ENCODE assay signal across 15 mouse cellular contexts in the genomic region with DNA sequence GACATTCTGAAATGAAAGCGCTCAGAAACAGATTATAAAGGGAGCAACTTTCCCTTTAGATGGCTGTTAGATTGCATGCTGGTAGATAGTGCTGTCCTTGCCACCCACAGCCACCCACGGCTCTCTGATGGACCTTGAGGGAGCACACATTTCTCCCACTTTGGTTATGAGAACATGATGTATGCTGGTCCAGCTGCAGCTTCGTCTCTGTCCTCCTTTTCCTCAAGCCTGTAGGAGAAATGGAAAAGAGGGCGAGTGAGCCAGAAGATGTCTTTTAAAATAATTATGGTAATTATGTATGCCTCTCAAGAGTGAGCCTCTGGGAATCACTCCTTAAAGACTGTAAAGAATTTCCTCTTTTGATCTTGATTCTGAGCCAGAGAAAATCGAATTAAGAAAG. TPM values are rescaled to one million over a fixed set of nuclear protein-coding genes. Genes with fewer than 3 reads are reported as not detected.
A peak's percentile ranks its signal among the peaks of the same experiment; 100 is the strongest.
DNase-seq lines count a peak whose midpoint lies in the region; ATAC-seq and TF ChIP-seq lines count a peak whose summit lies in the region.
"Had no signal": no experiment of that assay in that cellular context is flagged by ENCODE, and none has a peak within 500 bp of the region (broad histone marks: within the 10 kb centered on the region; RNA-seq: fewer than 3 reads in every experiment).

No protein-coding gene starts in this region.

- no peak overlapping the region for H3K4me2 ChIP-seq in heart, postnatal 0 days (ENCODE audit: low read depth, low read length)
- H3K4me2 ChIP-seq in heart, embryonic 12.5 days: no peak overlapping the region
- H3K4me2 ChIP-seq in midbrain, embryonic 15.5 days: no peak overlapping the region
- no peak overlapping the region for H3K4me2 ChIP-seq in midbrain, embryonic 13.5 days (replicated peaks)
- H3K4me2 ChIP-seq: midbrain, embryonic 12.5 days had no signal

- no peak overlapping the region for H3K9ac ChIP-seq in heart, postnatal 0 days (replicated peaks; ENCODE audit: low read depth, low read length)
- H3K9ac ChIP-seq in heart, embryonic 12.5 days: no peak overlapping the region
- H3K9ac ChIP-seq in midbrain, embryonic 15.5 days: no peak overlapping the region
- no peak overlapping the region for H3K9ac ChIP-seq in midbrain, embryonic 13.5 days (replicated peaks)
- H3K9ac ChIP-seq: liver, postnatal 0 days; midbrain, embryonic 12.5 days had no signal

- no peaks in the 10 kb centered on the region for H3K9me3 ChIP-seq in heart, postnatal 0 days (replicated peaks; ENCODE audit: control insufficient read depth, low read length)
- no peaks in the 10 kb centered on the region for H3K9me3 ChIP-seq in heart, embryonic 12.5 days (replicated peaks)
- H3K9me3 ChIP-seq in midbrain, embryonic 15.5 days: no peaks in the 10 kb centered on the region
- no peaks in the 10 kb centered on the region for H3K9me3 ChIP-seq in midbrain, embryonic 13.5 days
- H3K9me3 ChIP-seq: heart, embryonic 10.5 days; limb, embryonic 10.5 days; midbrain, embryonic 12.5 days had no signal

- H3K4me3 ChIP-seq in heart, postnatal 0 days (ENCODE audit: low read depth, low read length): no peak overlapping the region
- no peak overlapping the region for H3K4me3 ChIP-seq in heart, embryonic 12.5 days
- H3K4me3 ChIP-seq in midbrain, embryonic 15.5 days: no peak overlapping the region
- no peak overlapping the region for H3K4me3 ChIP-seq in midbrain, embryonic 13.5 days (replicated peaks)
- H3K4me3 ChIP-seq: heart, embryonic 10.5 days; limb, embryonic 10.5 days; midbrain, embryonic 12.5 days had no signal

- 73% methylated on average over 5 of the region's 5 CpGs for WGBS in heart, postnatal 0 days
- 68% methylated on average over 5 of the region's 5 CpGs for WGBS in heart, embryonic 12.5 days
- 45% methylated on average over 5 of the region's 5 CpGs for WGBS in midbrain, embryonic 15.5 days
- WGBS in midbrain, embryonic 13.5 days: 46% methylated on average over 5 of the region's 5 CpGs

- no peak for TF ChIP-seq CTCF in heart, postnatal 0 days (IDR thresholded peaks at IDR 0.05; ENCODE audit: low read depth)

- peak overlapping the region; percentile 26; the same call in 1 of the 2 replicates for H3K27ac ChIP-seq in heart, postnatal 0 days (ENCODE audit: low read depth)
- H3K27ac ChIP-seq in heart, embryonic 12.5 days (ENCODE audit: poor library complexity, severe bottlenecking): no peak overlapping the region
- H3K27ac ChIP-seq in midbrain, embryonic 15.5 days: peak overlapping the region; percentile 61; the same call in 1 of the 2 replicates
- H3K27ac ChIP-seq in midbrain, embryonic 13.5 days: no peak overlapping the region
- H3K27ac ChIP-seq: limb, embryonic 10.5 days; midbrain, embryonic 12.5 days had no signal

- DNase-seq in heart, postnatal 0 days (ENCODE audit: low spot score): no peak
- DNase-seq in left cerebral cortex, adult 18-20 months (ENCODE audit: low spot score in 2 of 2): peak; percentile 74 to 87
- DNase-seq in adrenal gland, postnatal 25 days: no peak
- DNase-seq in lung, postnatal 4 days: no peak
- no peak for DNase-seq in adrenal gland, adult 18-20 months (ENCODE audit: low spot score in 2 of 2)
- DNase-seq: cerebellum, postnatal 10 days; kidney, adult 8-10 months; liver, postnatal 0 days; thymus, postnatal 4 days had no signal

- no peak for TF ChIP-seq EP300 in heart, postnatal 0 days (IDR thresholded peaks at IDR 0.05; ENCODE audit: low read depth)

- ATAC-seq in heart, postnatal 0 days (ENCODE audit: insufficient read depth, low read depth): no peak
- no peak for ATAC-seq in heart, embryonic 12.5 days (ENCODE audit: insufficient number of reproducible peaks, low FRiP score)
- ATAC-seq in midbrain, embryonic 15.5 days (replicated peaks): no peak; the same call in 1 of the 2 replicates
- no peak for ATAC-seq in midbrain, embryonic 13.5 days
- ATAC-seq: liver, postnatal 0 days had no signal

- H3K27me3 ChIP-seq in heart, postnatal 0 days (ENCODE audit: control insufficient read depth, insufficient read depth, low read length): no peaks in the 10 kb centered on the region
- H3K27me3 ChIP-seq in heart, embryonic 12.5 days (replicated peaks): no peaks in the 10 kb centered on the region
- no peaks in the 10 kb centered on the region for H3K27me3 ChIP-seq in midbrain, embryonic 15.5 days (replicated peaks)
- no peaks in the 10 kb centered on the region for H3K27me3 ChIP-seq in midbrain, embryonic 13.5 days
- H3K27me3 ChIP-seq: midbrain, embryonic 12.5 days had no signal

- H3K36me3 ChIP-seq in heart, postnatal 0 days (replicated peaks; ENCODE audit: control insufficient read depth, insufficient read depth, low read length): no peaks in the 10 kb centered on the region
- no peaks in the 10 kb centered on the region for H3K36me3 ChIP-seq in heart, embryonic 12.5 days
- no peaks in the 10 kb centered on the region for H3K36me3 ChIP-seq in midbrain, embryonic 15.5 days (replicated peaks)
- H3K36me3 ChIP-seq in midbrain, embryonic 13.5 days: no peaks in the 10 kb centered on the region
- H3K36me3 ChIP-seq: heart, embryonic 10.5 days; limb, embryonic 10.5 days; midbrain, embryonic 12.5 days had no signal

- H3K4me1 ChIP-seq in heart, postnatal 0 days (ENCODE audit: control insufficient read depth, insufficient read depth): peaks cover 27% of the 10 kb centered on the region
- peaks cover 42% of the 10 kb centered on the region for H3K4me1 ChIP-seq in heart, embryonic 12.5 days (replicated peaks)
- peaks cover 19% of the 10 kb centered on the region for H3K4me1 ChIP-seq in midbrain, embryonic 15.5 days
- peaks cover 14% of the 10 kb centered on the region for H3K4me1 ChIP-seq in midbrain, embryonic 13.5 days (replicated peaks)

RNA-seq across cellular contexts. Expression of gene Mrtfb, which starts 59.7 kb away (rescaled TPM):
- total RNA-seq in heart, postnatal 0 days (2014; rRNA removed; ENCODE audit: low replicate concordance): 11.9 and 17.2 TPM in 2 replicates
- 11.7 and 12.6 TPM in 2 replicates for polyA plus RNA-seq in heart, postnatal 0 days (2015; fragmentation: Nextera tagmentation; extraction: Ambion mirVana)
- polyA plus RNA-seq in heart, embryonic 12.5 days (2016; fragmentation: Nextera tagmentation; extraction: Ambion mirVana): 15.2 and 15.5 TPM in 2 replicates
- 11.9 and 14.0 TPM in 2 replicates for polyA plus RNA-seq in midbrain, embryonic 15.5 days (2015; fragmentation: Nextera tagmentation; extraction: Ambion mirVana)
- 10.0 and 12.6 TPM in 2 replicates for polyA plus RNA-seq in midbrain, embryonic 13.5 days (2015; fragmentation: Nextera tagmentation; extraction: Ambion mirVana)
- total RNA-seq in left cerebral cortex, adult 18-20 months (2021): 100 to 1,000 TPM; 179 to 188 TPM
- 36.9 and 49.1 TPM in 2 replicates for total RNA-seq in adrenal gland, postnatal 25 days (2021)
- total RNA-seq in adrenal gland, adult 18-20 months (2021): 10 to 100 TPM; 19.8 to 24.9 TPM

Comparison
In these comparisons a context has a peak if more than half of its experiments do, and no peak if none do; other contexts are left out.
1. H3K27ac ChIP-seq: peak in heart, postnatal 0 days (single experiment) and midbrain, embryonic 15.5 days (single experiment); none in heart, embryonic 12.5 days (single experiment) and midbrain, embryonic 13.5 days (single experiment).
2. DNase-seq: peak in left cerebral cortex, adult 18-20 months (2 of 2); none in heart, postnatal 0 days (single experiment), adrenal gland, postnatal 25 days (single experiment), lung, postnatal 4 days (0 of 2) and adrenal gland, adult 18-20 months (0 of 2).